Mouse (Mus musculus): ENCODE data around the gene Tbc1d1.
A peak's percentile ranks its signal among the peaks of the same experiment; 100 is the strongest.

Gene Tbc1d1

DNA sequence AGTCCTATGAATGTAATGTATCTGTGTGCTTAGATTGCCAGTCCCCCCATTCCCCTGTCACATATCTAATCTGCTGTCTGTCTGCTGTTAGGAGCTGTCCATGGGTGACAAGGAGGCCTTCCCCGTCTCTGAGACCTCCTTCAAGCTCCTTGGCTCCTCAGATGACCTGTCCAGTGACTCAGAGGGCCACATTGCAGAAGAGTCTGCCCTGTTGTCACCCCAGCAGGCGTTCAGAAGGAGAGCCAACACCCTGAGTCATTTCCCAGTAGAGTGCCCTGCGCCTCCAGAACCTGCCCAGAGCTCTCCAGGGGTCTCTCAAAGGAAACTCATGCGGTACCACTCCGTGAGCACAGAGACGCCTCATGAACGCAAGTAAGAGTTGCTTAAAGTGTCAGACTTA is 125.6 kb downstream of the Tbc1d1 start:
- DNase-seq: no peak

DNA sequence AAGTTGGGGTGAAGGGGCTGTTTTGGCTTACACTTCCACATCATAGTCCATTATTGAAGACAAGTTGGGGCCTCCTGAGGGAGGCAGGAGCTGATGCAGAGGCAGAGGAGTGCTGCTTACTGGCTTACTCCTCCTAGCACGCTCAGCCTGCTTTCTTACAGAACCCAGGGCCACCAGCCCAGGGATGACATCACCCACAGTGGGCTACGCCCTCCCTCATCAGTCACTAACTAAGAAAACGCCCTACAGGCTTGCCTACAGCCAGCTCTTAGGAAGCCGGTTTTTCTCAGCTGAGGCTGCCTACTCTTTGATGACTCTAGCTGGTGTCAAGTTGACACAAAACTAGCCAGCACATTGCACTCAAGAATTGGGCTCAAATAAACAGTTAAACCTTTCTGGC is 126.5 kb downstream of the Tbc1d1 start:
- peak; percentile 32 for DNase-seq

DNA sequence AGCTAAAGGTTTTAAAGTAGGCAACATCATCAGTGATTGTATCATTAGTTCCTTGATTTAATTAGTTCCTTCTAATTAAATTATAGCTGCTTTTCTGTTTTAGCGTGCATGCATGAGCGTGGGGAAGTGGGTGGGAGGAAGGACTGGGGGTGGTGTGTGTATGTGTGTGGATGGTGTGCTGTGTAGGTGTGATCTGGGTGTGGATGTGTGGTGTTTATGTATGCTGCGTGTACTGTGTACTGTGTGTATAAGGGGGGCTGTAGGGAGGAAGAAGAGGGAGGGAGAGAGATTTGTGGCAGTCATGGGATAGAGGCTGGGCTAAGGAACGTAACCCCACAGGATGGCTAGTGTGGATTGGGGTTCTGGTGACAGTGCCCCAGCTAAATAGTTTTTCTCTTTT is 129.2 kb downstream of the Tbc1d1 start:
- no peak for DNase-seq

DNA sequence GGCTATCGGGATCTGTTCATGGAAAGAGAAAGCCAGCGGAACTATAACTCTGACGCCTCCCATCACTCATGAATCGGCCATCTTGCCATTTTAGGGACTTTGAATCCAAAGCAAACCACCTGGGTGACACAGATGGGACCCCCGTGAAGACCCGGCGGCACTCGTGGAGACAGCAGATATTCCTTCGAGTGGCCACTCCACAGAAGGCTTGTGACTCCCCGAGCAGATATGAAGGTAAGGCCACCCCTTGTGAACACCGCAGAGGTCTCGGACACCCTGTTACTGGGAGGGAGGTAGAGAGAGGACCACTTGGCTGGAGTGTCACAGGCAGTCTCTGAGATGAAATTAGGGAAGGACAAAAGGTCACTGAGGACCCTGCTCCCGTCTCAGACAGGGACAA is 129.7 kb downstream of the Tbc1d1 start:
- no peak for DNase-seq

DNA sequence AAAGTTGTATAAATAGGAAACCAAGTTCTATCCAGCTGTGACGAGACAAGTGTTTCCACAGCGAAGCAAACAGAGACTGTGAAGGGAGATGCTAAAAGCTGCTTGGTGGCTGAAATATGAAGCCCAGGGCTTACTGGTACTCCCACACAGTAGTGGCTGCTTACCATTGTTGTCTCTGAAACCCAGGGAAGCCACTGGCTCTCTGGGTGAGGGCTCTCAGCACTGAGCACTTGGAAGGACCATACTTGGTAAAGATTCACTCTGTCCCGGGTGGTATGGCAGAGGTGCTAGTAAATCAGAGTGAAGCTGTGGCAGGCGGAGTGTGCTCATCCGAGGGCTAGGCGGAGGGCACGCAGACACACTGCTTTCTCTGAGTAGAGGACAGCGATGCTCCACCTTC is 131.2 kb downstream of the Tbc1d1 start:
- no peak for DNase-seq

DNA sequence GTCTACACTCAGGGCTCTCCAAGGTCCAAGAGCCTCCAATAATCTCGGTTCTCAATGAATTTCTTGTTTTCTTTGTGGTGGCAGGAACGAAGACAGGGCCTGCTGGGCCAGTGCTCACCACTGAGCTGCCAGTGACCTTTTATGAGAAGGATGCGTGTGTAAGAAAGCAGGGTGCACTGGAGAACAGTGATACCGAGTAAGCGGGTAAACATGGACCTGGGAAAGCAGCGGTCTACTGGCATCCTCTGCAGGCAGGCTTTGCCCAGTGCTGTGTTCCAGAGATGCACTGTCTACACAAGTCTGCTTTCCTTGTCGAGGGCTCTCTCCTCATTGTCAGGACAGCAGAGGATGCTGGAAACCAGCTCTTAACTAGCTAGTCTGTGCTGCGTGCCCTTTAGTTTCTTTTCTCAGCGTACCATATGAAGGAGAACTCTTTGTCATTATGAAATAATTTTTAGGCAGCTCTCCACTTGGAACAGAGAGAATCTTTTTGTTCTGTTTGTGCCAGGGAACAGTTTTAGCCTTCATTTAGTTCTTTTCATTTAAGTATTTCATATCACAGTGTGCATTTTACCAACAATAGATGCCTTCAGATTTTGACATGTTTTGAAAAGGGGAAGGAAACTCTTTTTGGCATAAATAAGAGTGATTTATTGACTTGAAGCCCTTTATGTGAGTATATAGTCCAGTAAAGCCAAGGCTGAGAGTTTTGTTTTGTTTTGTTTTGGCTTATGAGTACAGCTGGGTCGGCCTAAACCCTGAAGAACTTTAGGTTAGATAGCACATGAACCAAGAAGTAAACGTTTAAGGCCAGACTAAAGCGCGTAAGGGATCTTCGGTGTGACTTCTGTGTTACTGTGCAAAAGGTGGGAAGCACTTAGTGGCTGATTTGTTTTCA is 132.2 kb downstream of the Tbc1d1 start:
- no peak for DNase-seq

DNA sequence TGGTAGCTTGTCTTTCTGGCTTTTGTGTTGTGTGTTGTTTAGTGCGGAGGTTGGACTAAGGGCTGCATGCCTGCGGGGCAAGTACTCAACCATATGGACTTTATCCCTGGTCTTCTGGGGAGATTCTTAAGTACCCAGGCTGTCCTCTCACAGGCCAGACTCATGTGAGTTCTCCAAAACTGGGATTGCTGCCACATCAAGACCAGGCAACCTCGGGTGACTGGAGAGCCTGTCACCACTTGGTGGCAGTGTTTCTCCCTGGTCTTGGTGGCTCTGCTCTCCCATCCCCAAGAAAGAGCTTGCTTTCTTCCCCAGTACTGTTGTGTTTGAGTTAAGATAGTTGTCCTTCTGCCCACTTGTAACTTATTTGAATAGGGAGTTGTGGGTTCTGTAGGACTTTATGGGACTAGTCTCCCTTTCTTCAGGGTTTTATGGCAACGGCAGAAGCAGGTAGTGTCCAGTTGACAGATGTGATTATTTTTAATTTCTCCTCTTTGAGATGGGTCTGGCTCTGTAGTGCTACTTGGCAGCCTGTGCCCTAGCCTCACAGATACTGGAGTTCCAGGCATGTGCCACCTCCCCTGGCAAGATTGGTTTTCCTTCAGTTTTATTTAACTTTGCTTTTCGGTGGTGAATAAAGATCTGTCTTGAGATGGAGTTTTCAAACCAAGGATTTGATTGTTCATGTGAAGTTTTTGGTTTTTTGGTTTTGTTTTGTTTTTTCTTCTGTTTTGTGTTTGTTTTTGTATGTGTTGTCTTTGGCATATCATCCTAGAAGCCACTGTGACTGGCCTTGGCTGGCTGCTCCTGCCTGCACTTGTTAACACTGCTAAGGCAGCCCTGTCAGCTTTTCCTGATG is 133.3 kb downstream of the Tbc1d1 start:
- DNase-seq: peak; percentile 94

DNA sequence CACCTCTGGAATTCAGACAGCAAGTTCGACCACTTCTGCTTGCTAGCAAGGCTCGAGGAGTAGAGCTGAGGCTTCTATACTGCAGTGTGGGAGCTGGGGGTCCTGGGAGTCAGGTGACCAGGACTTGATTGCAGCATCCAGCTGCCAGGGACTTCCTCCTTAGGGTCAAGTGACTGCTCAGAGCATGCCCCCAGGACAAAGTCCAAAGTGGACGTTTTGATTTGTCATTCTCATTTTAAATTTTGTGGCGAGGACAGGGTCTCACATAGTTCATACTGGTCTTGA is 133.9 kb downstream of the Tbc1d1 start:
- DNase-seq: no peak

DNA sequence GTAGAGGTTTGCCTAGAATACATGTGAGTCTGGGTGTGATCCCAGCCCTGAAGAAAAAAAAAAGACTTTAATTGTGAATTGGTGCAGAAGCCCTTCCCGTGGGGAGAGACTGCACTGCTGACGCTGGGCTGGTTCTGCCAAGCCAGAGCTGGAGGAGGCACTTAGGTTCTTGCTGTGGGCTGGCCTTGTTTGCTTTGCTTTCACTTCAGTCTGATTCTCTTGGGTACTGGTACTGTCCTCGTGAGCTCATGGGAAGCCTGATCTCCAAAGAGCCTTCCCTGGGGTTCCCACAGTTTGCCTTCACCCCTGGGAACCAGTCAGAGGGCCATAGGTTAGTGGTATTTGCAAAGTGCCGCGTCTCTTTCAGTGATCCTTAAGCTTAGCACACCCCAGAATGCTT is 135.6 kb downstream of the Tbc1d1 start:
- peak; percentile 33 for DNase-seq

DNA sequence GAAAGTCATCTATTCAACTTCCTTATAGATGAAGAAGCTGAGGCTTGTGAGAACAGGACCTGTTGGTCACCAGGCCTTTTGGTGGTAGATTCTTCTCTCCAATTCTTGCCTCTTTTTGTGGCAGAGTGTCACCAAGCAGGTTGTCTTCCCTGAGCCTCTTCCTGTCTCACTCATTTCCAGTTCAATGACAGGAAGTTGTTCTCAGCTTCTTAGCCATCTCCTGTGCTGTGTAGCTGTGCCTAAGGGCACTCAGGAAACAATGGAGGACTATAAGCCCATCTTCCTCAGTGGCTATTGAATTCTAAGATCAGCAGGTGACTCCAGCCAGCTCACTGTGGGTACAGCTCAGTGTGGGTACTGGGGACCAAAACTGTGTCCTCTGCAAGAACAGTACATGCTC is 139.5 kb downstream of the Tbc1d1 start:
- DNase-seq: no peak

DNA sequence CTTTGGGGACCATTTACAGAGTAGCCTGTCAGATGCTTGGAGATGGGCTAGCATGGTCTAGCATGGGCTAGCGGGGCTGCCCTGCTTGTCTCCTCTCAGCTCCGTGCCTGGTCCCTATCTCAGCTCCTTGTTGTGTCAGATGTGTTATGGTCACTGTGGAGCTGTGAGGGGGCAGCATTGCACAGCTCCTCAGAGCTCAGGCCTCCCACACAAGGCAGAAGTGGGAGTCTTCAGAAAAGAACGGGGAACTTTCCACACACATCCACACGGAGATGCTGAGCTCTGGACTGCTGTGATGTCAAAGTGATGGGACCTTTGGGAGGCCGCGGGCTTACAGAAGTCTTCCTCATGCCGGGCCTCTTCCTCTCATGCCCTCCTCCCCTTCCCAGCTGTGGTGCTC is 140.2 kb downstream of the Tbc1d1 start:
- DNase-seq: peak; percentile 33

DNA sequence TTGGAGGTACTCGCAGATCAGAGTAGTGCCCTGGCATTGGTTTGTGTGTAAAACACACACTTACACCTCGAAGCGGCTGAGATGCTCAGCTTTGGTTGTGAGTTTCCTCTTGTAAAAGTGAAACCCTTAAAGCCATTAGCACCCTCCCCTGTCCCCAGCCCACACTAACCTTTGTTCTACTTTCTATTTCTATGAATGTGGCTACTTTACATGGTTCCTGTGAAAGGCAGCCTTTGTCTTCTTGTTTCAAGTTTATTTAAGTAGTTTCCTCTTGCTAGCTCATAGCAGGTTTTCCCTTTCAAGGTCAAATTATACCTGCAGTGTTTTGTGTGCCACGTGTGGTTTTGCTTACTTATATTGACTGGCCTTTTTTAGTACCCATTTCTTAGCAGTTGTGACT is 141.0 kb downstream of the Tbc1d1 start:
- DNase-seq: no peak

DNA sequence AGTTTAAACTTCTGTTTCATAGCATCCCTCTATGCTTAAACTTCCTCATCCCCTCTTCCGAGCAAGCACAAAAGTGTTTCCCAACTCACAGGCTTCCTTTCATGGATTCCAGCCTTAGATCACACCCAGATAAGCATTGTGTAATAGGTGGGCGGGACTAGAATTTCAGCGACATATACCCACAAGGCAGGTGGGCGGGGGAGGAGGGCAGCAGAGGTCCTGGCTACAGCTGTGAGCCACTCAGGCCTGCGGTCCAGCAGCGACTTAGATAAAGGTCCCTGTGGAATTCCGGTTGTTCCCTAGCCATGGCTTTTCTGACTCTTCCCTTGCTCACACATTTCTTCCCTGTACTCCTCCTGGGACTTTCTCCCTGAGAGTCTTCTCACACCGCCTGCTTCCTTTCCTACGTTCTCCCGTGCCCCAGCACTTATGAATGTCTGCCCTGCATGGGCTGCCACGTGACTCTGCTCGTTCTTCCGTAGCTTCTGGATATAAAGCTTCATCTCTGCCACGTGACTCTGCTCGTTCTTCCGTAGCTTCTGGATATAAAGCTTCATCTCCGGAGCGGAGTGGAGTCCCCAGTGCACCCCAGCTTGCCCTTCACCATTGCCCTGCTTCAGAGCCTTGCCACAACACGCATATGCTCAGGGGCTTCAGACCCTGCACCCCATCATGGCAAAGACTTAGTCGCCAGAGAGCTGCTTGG is 142.4 kb downstream of the Tbc1d1 start:
- peak; percentile 79 for DNase-seq

DNA sequence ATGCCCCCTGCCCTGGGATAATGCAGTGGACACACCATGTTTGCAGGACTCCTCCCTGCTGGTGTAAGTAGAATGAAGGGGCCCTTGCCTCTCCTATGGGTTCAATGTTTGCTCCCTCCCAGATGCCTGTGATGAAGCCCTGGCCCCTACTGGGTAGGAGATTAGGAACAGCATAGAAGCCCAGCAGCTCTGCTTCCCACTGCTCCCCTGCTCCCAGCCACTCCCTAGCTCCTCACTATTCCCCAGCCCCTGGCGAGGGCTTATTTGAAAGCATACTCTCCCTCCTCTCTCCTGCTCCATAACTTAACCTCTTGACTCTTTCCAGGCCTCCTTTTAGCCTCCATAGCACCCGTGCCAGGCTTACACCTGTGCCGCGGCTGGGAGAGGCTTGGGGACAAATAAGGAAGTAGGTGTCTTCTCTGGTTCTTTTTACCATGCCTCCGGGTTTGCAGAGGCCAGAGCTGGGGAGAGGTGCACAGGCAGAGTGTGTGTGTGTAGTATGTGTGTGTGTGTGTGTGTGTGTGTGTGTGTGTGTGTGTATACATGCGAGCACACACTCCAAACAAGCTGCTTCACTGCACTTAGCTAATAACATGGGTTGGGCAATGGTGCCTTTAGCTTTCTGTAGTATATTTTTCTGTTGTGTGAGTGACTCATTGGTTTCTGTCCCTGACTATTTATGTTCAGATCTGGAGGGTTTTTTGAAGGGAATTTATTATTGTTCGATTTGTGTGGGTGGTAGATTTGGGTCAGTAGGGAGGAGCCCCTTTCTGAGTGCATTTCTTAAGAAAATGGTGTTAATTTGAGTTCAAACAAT is 143.6 kb downstream of the Tbc1d1 start:
- DNase-seq: no peak

DNA sequence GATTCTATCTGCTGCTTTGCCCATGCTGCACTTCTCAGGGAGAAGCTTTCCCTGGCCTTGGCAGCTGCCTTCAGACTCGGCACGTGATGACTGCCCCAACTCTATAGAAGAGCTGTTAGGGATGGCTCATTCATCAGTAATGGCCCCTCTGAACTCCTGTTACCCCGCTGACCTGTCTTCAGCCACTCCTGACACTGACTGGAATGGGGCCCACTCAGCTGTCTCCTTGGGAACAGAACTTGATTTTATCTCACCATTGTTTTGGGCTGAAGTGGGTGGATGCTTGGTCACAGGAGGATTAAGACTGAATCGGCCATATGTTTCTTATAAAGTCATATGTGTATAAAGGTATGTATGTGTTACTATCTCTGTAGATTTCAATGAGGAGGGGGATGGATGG is 145.1 kb downstream of the Tbc1d1 start:
- no peak for DNase-seq

DNA sequence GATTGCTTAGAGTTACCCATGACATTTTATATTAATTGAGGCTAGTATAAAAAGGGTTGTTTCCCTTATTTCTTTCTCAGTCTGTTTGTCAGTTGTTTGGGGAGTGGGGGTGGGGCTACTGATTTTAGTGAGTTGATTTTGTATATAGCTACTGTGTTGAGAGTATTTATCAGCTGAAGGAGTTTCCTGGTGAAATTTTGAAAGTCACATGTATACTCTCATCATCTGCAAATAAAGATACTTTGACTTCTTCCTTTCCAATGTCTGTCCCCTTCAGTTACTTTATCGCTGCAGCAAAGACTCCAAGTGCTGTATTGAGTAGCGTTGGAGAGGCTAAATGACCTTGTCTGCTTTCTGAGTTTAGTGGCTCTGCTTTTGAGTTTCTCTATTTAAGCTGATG is 151.2 kb downstream of the Tbc1d1 start:
- no peak for DNase-seq

DNA sequence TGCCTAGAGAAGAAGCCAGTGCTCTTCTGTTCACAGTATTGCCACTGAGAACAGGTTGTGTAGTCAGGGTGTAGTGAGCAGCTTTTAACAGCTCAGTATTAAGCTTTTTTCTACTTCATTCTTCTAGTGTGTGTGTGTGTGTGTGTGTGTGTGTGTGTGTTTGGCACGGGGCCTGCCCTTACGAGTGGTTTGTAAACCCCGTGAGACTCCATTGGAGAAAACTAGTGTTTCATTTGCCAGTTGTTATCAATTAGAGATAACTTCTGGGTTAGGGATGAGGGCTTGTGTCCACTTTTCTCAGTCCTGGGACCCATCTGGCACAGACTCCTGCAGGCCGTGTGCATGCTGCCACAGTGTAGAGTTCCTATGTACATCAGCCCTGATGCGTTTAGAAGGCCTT is 156.2 kb downstream of the Tbc1d1 start:
- peak; percentile 25 for DNase-seq

DNA sequence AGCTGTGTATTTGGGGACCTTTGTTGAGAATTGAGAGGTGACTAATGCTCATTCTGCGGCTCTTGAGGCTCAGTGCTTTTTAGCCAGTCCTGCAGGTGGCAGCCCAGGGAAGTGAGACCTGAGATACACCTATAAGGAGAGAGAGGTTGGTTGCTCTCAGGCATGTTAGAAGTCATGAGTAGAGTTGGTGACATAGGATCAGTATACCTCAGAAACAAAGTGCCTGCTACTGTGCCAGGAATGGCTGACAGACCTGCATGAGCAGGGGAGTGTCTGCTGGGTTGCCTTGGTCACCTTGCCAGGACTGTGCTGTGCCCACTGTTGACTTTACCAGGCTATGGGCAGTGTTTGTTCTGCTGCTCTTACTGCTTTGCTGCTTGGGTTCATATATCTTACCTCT is 157.4 kb downstream of the Tbc1d1 start:
- peak; percentile 19 for DNase-seq

DNA sequence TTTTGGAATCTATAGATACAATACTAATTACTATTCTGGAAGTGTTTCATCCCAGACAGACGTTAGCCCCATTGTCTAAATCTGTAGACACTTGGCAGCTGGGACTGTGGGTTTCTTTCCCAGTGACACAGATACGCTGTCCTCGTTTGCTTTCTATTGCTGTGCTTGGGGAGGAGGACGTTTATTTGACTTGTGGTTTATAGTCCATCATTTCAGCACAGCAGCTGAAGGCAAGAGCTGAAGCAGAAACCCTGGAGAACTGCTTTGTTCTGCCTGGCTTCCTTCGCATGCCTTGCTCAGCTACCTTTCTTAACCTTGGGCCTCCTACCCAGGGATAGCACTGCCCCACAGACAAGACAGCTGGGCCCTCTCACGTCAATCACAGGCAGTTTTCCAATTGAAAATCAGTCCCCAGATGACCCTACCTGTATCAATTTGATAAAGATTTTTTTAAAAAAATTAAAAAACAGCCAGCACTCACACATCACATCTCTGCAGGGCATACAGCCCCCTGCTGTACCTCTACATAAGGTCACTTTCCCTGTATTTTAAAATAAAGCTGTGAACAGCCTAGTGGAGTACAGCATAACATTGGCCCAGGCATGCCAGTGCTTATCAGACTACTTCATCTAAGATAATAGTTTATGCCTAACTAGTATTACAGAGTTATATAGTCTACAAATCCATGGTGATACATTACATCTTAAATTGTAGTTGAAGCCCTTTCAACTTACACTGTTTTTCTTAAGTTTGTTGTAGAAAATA is 158.4 kb downstream of the Tbc1d1 start:
- DNase-seq: no peak

DNA sequence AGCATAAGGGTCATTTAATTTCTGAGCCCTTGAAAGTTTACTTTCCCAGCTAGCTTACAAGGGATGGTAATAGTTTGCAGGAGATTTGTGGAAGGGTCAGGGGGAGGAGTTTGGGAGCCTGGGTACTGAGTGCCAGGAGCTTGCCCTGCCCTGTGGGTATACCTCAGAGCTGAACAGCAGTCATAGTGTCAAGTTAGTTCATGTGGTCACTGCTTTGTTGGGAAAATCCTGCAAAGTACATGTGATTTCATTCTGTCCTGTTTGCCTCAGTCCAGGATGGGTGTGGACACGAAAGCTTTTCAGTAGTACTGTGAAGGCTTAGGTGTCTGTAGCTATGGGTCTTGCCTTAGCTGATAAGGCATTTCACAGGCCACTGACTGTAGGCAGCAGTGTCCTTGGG is 159.0 kb downstream of the Tbc1d1 start:
- no peak for DNase-seq

DNA sequence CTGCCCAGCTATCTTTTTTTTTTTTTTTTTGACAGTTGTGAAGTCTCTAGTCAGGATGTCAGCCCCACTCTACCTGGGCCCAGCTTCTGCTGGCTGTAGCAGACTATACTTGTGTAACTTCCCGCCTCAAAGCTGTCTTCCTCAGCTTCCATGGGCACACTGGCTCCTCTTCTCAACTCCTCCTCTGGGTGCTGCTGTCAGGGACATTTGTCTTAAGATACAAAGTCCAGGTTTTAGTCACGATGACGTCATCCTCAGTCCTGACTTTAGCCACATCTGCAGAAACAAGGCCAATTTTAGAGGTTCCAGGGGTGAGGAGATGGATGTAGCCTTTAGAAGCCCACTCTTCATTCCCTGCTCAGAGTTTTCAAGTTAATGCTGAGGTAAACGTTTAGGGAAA is 167.2 kb downstream of the Tbc1d1 start:
- DNase-seq: no peak

DNA sequence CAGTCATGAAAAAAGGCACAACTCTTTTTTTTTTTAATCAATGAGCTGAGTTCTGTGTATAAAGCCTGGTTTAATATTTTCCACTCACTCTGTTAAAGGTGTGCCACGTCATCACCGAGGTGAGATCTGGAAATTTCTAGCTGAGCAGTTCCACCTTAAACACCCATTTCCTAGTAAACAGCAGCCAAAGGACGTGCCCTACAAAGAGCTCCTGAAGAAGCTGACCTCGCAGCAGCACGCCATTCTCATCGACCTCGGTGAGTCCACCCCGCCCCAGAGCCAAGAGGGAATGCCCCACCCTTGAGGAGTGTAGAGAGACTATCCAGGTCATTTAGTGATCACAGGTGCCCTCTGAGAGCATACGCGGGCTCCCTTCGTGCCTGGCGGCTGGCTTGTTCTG is 168.2 kb downstream of the Tbc1d1 start:
- no peak for DNase-seq
